Mouse (Mus musculus): ENCODE results near the gene Slc7a5. TPM values are rescaled to one million over a fixed set of nuclear protein-coding genes. Genes with fewer than 3 reads are reported as not detected.

Gene Slc7a5
- polyA plus RNA-seq, 1 experiment from 2014 or later: 37.3 TPM

- no peaks in the 10 kb centered on the region for H3K9me3 ChIP-seq (ENCODE audit: control insufficient read depth, low read length)
- WGBS: 17% methylated on average over 6 of the region's 6 CpGs
- peaks cover 6% of the 10 kb centered on the region; the same call in 1 of the 2 replicates for H3K4me1 ChIP-seq (ENCODE audit: control insufficient read depth, insufficient read depth, low read length)
- DNase-seq (ENCODE audit: low spot score) (peak; percentile 80), ATAC-seq (ENCODE audit: insufficient read depth, low FRiP score, low TSS enrichment) (no peak)
- 0 out of 2 replicates have a peak, but pooled peaks cover 2% of the 10 kb centered on the region for H3K36me3 ChIP-seq (ENCODE audit: control insufficient read depth, insufficient read depth, low read length)
- H3K27ac ChIP-seq (ENCODE audit: low read depth, low read length): no peak overlapping the region
- H3K9ac ChIP-seq (ENCODE audit: low read length): no peak overlapping the region
- no peak overlapping the region for H3K4me2 ChIP-seq (ENCODE audit: low read depth)
- no peaks in the 10 kb centered on the region for H3K27me3 ChIP-seq (ENCODE audit: control insufficient read depth, insufficient read depth, low read length)
- no peak overlapping the region for H3K4me3 ChIP-seq (ENCODE audit: low read depth, low read length)
Observed at GRCm38 (mm10) chr8:121850018-121850417, 57.5 kb downstream of the Slc7a5 start.

GRCm38 (mm10) chr8:121849303-121849702, 58.2 kb downstream of the Slc7a5 start:
- Histone ChIP-seq H3K9me3 (ENCODE audit: control insufficient read depth, low read length) (no peaks in the 10 kb centered on the region), H3K4me1 (ENCODE audit: control insufficient read depth, insufficient read depth, low read length) (peaks cover 6% of the 10 kb centered on the region; the same call in 1 of the 2 replicates), H3K9ac (ENCODE audit: low read length) (no peak overlapping the region), H3K4me3 (ENCODE audit: low read depth, low read length) (no peak overlapping the region), H3K36me3 (ENCODE audit: control insufficient read depth, insufficient read depth, low read length) (0 out of 2 replicates have a peak, but pooled peaks cover 2% of the 10 kb centered on the region), H3K4me2 (ENCODE audit: low read depth) (no peak overlapping the region), H3K27me3 (ENCODE audit: control insufficient read depth, insufficient read depth, low read length) (no peaks in the 10 kb centered on the region), H3K27ac (ENCODE audit: low read depth, low read length) (no peak overlapping the region)
- ATAC-seq (ENCODE audit: insufficient read depth, low FRiP score, low TSS enrichment): no peak
- no peak for DNase-seq (ENCODE audit: low spot score)
- WGBS: 76% methylated on average over 9 of the region's 9 CpGs

GRCm38 (mm10) chr8:121848495-121848894, 59.0 kb downstream of the Slc7a5 start:
- Histone ChIP-seq H3K9me3 (ENCODE audit: control insufficient read depth, low read length) (no peaks in the 10 kb centered on the region), H3K4me3 (ENCODE audit: low read depth, low read length) (no peak overlapping the region), H3K27ac (ENCODE audit: low read depth, low read length) (no peak overlapping the region), H3K9ac (ENCODE audit: low read length) (no peak overlapping the region; the same call in 1 of the 2 replicates), H3K4me2 (ENCODE audit: low read depth) (no peak overlapping the region), H3K4me1 (ENCODE audit: control insufficient read depth, insufficient read depth, low read length) (peaks cover 6% of the 10 kb centered on the region; the same call in 1 of the 2 replicates), H3K36me3 (ENCODE audit: control insufficient read depth, insufficient read depth, low read length) (0 out of 2 replicates have a peak, but pooled peaks cover 2% of the 10 kb centered on the region), H3K27me3 (ENCODE audit: control insufficient read depth, insufficient read depth, low read length) (no peaks in the 10 kb centered on the region)
- ATAC-seq (ENCODE audit: insufficient read depth, low FRiP score, low TSS enrichment): no peak
- no peak for DNase-seq (ENCODE audit: low spot score)
- WGBS: 61% methylated on average over 10 of the region's 10 CpGs

GRCm38 (mm10) chr8:121847987-121848386, 59.5 kb downstream of the Slc7a5 start:
- Histone ChIP-seq H3K4me3 (ENCODE audit: low read depth, low read length) (no peak overlapping the region), H3K4me2 (ENCODE audit: low read depth) (no peak overlapping the region), H3K27ac (ENCODE audit: low read depth, low read length) (no peak overlapping the region), H3K9ac (ENCODE audit: low read length) (peak overlapping the region; percentile 39; the same call in 1 of the 2 replicates), H3K4me1 (ENCODE audit: control insufficient read depth, insufficient read depth, low read length) (peaks cover 6% of the 10 kb centered on the region; the same call in 1 of the 2 replicates), H3K9me3 (ENCODE audit: control insufficient read depth, low read length) (no peaks in the 10 kb centered on the region), H3K36me3 (ENCODE audit: control insufficient read depth, insufficient read depth, low read length) (0 out of 2 replicates have a peak, but pooled peaks cover 2% of the 10 kb centered on the region), H3K27me3 (ENCODE audit: control insufficient read depth, insufficient read depth, low read length) (no peaks in the 10 kb centered on the region)
- WGBS: 59% methylated on average over 6 of the region's 6 CpGs
- no peak for DNase-seq (ENCODE audit: low spot score)
- no peak for ATAC-seq (ENCODE audit: insufficient read depth, low FRiP score, low TSS enrichment)

GRCm38 (mm10) chr8:121847261-121847822, 60.2 kb downstream of the Slc7a5 start:
- Histone ChIP-seq H3K27ac (ENCODE audit: low read depth, low read length) (no peak overlapping the region), H3K9ac (ENCODE audit: low read length) (no peak overlapping the region), H3K4me1 (ENCODE audit: control insufficient read depth, insufficient read depth, low read length) (peaks cover 6% of the 10 kb centered on the region; the same call in 1 of the 2 replicates), H3K9me3 (ENCODE audit: control insufficient read depth, low read length) (no peaks in the 10 kb centered on the region), H3K36me3 (ENCODE audit: control insufficient read depth, insufficient read depth, low read length) (0 out of 2 replicates have a peak, but pooled peaks cover 2% of the 10 kb centered on the region), H3K4me3 (ENCODE audit: low read depth, low read length) (no peak overlapping the region), H3K27me3 (ENCODE audit: control insufficient read depth, insufficient read depth, low read length) (no peaks in the 10 kb centered on the region), H3K4me2 (ENCODE audit: low read depth) (no peak overlapping the region)
- DNase-seq (ENCODE audit: low spot score) (no peak), ATAC-seq (ENCODE audit: insufficient read depth, low FRiP score, low TSS enrichment) (no peak)
- 76% methylated on average over 10 of the region's 10 CpGs for WGBS

- no peak overlapping the region for H3K9ac ChIP-seq (ENCODE audit: low read length)
- no peaks in the 10 kb centered on the region for H3K27me3 ChIP-seq (ENCODE audit: control insufficient read depth, insufficient read depth, low read length)
- H3K4me3 ChIP-seq (ENCODE audit: low read depth, low read length): no peak overlapping the region
- no peak for DNase-seq (ENCODE audit: low spot score)
- H3K4me2 ChIP-seq (ENCODE audit: low read depth): no peak overlapping the region
- no peak overlapping the region for H3K27ac ChIP-seq (ENCODE audit: low read depth, low read length)
- H3K9me3 ChIP-seq (ENCODE audit: control insufficient read depth, low read length): no peaks in the 10 kb centered on the region
- H3K4me1 ChIP-seq (ENCODE audit: control insufficient read depth, insufficient read depth, low read length): peaks cover 6% of the 10 kb centered on the region; the same call in 1 of the 2 replicates
- 0 out of 2 replicates have a peak, but pooled peaks cover 2% of the 10 kb centered on the region for H3K36me3 ChIP-seq (ENCODE audit: control insufficient read depth, insufficient read depth, low read length)
- no peak for ATAC-seq (ENCODE audit: insufficient read depth, low FRiP score, low TSS enrichment)
Observed at GRCm38 (mm10) chr8:121846815-121847214, 60.7 kb downstream of the Slc7a5 start.

- Histone ChIP-seq H3K27ac (ENCODE audit: low read depth, low read length) (no peak overlapping the region), H3K4me2 (ENCODE audit: low read depth) (no peak overlapping the region), H3K9me3 (ENCODE audit: control insufficient read depth, low read length) (no peaks in the 10 kb centered on the region), H3K4me3 (ENCODE audit: low read depth, low read length) (no peak overlapping the region), H3K27me3 (ENCODE audit: control insufficient read depth, insufficient read depth, low read length) (no peaks in the 10 kb centered on the region), H3K36me3 (ENCODE audit: control insufficient read depth, insufficient read depth, low read length) (0 out of 2 replicates have a peak, but pooled peaks cover 2% of the 10 kb centered on the region), H3K4me1 (ENCODE audit: control insufficient read depth, insufficient read depth, low read length) (no peaks in the 10 kb centered on the region), H3K9ac (ENCODE audit: low read length) (no peak overlapping the region)
- DNase-seq (ENCODE audit: low spot score) (no peak), ATAC-seq (ENCODE audit: insufficient read depth, low FRiP score, low TSS enrichment) (no peak)
- WGBS: 52% methylated on average over 5 of the region's 7 CpGs
Observed at GRCm38 (mm10) chr8:121844765-121845164, 62.7 kb downstream of the Slc7a5 start.

- WGBS: 88% methylated on average over 3 of the region's 3 CpGs
- no peak for ATAC-seq (ENCODE audit: insufficient read depth, low FRiP score, low TSS enrichment)
Observed at GRCm38 (mm10) chr8:121843184-121843733, 64.2 kb downstream of the Slc7a5 start.

More at GRCm38 (mm10) chr8:121843184-121843733, 64.2 kb downstream of the Slc7a5 start:
- Histone ChIP-seq H3K27me3 (ENCODE audit: control insufficient read depth, insufficient read depth, low read length) (no peaks in the 10 kb centered on the region), H3K36me3 (ENCODE audit: control insufficient read depth, insufficient read depth, low read length) (0 out of 2 replicates have a peak, but pooled peaks cover 2% of the 10 kb centered on the region), H3K4me2 (ENCODE audit: low read depth) (no peak overlapping the region), H3K4me1 (ENCODE audit: control insufficient read depth, insufficient read depth, low read length) (no peaks in the 10 kb centered on the region), H3K4me3 (ENCODE audit: low read depth, low read length) (no peak overlapping the region), H3K9ac (ENCODE audit: low read length) (no peak overlapping the region), H3K27ac (ENCODE audit: low read depth, low read length) (no peak overlapping the region), H3K9me3 (ENCODE audit: control insufficient read depth, low read length) (no peaks in the 10 kb centered on the region)
- DNase-seq (ENCODE audit: low spot score): no peak

All from neural tube, embryonic 11.5 days (tissue).